Mouse (Mus musculus): ENCODE results near the gene Myo1g. TPM values are rescaled to one million over a fixed set of nuclear protein-coding genes. Genes with fewer than 3 reads are reported as not detected.

The Myo1g gene
- total RNA-seq, 2 experiments from 2014 or later = 2.0 to 2.3 TPM

Small RNA genes within 50 kb of the gene (microRNA-seq; reads per million reads assigned to microRNA genes)
- not detected for gene Gm22123

Other genes starting within 250 kb of the Myo1g start
- 100 to 1,000 TPM; 105 to 114 TPM for gene Tmed4, start 246.1 kb downstream of the Myo1g start, total RNA-seq (2021)
- 100 to 1,000 TPM; 515 to 618 TPM for gene Ogdh, start 229.3 kb downstream of the Myo1g start, total RNA-seq (2021)
- gene Zmiz2, start 131.9 kb downstream of the Myo1g start, total RNA-seq (2021) = 10 to 100 TPM; 49.1 to 51.0 TPM
- gene Ppia, start 105.5 kb downstream of the Myo1g start, total RNA-seq (2021) = 1,000 to 10,000 TPM; 1,935 TPM
- 10 to 100 TPM; 64.9 to 68.8 TPM for gene H2afv, start 76.5 kb downstream of the Myo1g start, total RNA-seq (2021)
- gene Purb, start 45.0 kb downstream of the Myo1g start, total RNA-seq (2021) = 10 to 100 TPM; 72.5 to 82.2 TPM
- 10 to 100 TPM; 32.0 to 45.7 TPM for gene Ccm2, start 25.9 kb upstream of the Myo1g start, total RNA-seq (2021)
- 1 to 10 TPM; 1.0 to 1.6 TPM for gene Nacad, start 85.1 kb upstream of the Myo1g start, total RNA-seq (2021)
- 10 to 100 TPM; 61.7 to 64.5 TPM for gene Tbrg4, start 105.1 kb upstream of the Myo1g start, total RNA-seq (2021)
- not detected for gene Wap, start 117.7 kb upstream of the Myo1g start, total RNA-seq (2021)
- 10 to 100 TPM; 14.6 to 20.1 TPM for gene Ramp3, start 137.6 kb upstream of the Myo1g start, total RNA-seq (2021)